Mouse (Mus musculus): ENCODE results near the gene Tbxas1. TPM values are rescaled to one million over a fixed set of nuclear protein-coding genes. Genes with fewer than 3 reads are reported as not detected.
A peak's percentile ranks its signal among the peaks of the same experiment; 100 is the strongest.

The Tbxas1 gene
- polyA plus RNA-seq, 1 experiment from 2014 or later = 1.8 TPM

DNA sequence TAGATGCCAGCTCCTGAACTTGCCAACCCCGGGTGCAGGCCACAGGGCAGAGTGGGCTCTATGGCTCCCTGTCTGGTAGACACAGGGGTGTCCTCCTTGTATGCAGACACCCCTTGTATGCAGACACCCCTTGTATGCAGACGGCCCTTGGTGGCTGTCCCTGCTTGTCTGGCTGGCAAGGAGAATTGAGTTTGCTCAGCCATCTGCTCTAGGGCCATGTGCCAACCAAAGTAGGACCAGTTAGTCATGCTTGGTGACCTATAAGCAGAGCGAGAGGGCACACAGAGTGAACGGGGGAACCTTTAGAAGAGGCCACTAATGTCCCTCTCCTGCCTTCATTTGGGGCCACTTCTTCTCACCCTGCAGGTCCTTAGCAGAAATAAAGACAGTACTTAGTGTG, 177.4 kb downstream of the Tbxas1 start:
- Histone ChIP-seq H3K27me3 (no peaks in the 10 kb centered on the region), H3K36me3 (replicated peaks) (no peaks in the 10 kb centered on the region), H3K9ac (no peak overlapping the region), H3K4me1 (peaks cover 15% of the 10 kb centered on the region), H3K9me3 (no peaks in the 10 kb centered on the region), H3K27ac (no peak overlapping the region), H3K4me3 (replicated peaks) (no peak overlapping the region), H3K4me2 (no peak overlapping the region)
- 80% methylated on average over 4 of the region's 4 CpGs for WGBS
- no peak for ATAC-seq (ENCODE audit: low FRiP score)

DNA sequence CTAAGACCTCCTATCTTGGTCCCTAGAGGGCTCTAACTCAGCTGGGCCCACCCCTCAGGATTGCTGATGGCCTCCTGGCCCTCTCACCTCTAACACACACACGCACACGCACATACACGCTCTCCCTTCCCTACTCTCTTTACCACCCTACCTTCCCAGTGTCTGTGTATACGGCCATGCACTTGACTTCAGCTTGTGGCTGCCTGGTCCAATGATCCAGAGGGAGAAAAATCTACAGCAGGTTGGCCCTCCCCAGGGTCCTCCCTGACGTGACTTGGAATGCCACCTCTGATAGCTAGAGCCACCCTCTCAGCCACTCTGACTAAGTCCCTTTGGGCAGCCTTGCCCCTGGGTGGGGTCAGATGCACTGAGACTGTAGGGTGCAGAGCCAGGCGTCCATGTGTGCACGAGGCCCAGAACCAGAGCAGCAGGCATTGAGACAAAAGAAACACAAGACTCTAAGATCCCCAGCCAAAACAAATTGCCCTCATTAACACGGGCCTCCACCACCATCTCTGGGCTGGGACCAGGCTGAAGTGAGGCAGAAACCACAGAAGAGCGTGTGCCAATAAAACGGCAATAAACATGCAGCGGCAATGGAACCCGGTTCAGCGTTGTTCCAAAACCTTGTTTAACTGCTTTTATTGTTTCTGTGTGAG, 179.1 kb downstream of the Tbxas1 start:
- no peak overlapping the region for H3K4me3 ChIP-seq (replicated peaks)
- WGBS = 80% methylated on average over 13 of the region's 13 CpGs
- no peaks in the 10 kb centered on the region for H3K36me3 ChIP-seq (replicated peaks)
- H3K27ac ChIP-seq = no peak overlapping the region
- ATAC-seq (ENCODE audit: low FRiP score) = no peak
- no peak overlapping the region for H3K9ac ChIP-seq
- H3K9me3 ChIP-seq = no peaks in the 10 kb centered on the region
- H3K27me3 ChIP-seq = no peaks in the 10 kb centered on the region
- peaks cover 15% of the 10 kb centered on the region for H3K4me1 ChIP-seq
- no peak overlapping the region for H3K4me2 ChIP-seq

DNA sequence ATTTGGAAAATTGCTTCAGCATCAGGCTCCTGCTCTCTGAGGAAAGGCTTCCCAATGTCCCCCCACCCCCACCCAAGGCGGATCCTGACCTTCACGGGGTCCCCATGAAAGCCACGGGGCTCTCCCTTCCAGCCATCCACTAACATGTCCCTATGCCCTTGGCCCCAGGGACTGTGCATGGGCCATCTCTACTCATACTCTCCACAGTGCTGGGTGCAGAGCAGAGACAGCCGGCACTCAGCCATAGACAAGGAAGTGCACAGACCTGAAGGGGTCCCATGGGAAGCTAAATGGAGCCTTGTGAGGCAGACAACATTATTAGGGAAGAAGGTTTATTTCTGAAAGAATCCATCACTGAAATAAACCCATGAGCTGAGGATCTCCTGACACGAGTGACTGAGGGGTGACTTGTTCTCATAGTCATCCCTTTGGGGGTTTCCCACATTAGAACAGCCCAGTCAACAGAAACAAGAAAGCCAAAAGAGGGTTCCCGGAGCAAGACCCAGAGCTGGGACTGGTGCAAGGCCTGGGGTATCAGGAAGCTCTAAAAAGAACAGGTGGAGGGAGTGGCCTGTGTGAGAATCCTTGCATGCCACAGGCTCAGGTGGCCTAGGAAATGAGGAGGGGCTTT, 179.8 kb downstream of the Tbxas1 start:
- Histone ChIP-seq H3K27ac (no peak overlapping the region), H3K36me3 (replicated peaks) (no peaks in the 10 kb centered on the region), H3K9me3 (no peaks in the 10 kb centered on the region), H3K9ac (no peak overlapping the region), H3K4me2 (no peak overlapping the region), H3K4me3 (replicated peaks) (no peak overlapping the region), H3K27me3 (no peaks in the 10 kb centered on the region), H3K4me1 (peaks cover 15% of the 10 kb centered on the region)
- no peak for ATAC-seq (ENCODE audit: low FRiP score)
- 82% methylated on average over 6 of the region's 6 CpGs for WGBS

GRCm38 (mm10) chr6:39055831-39056261, 180.6 kb downstream of the Tbxas1 start:
- Histone ChIP-seq H3K27me3 (no peaks in the 10 kb centered on the region), H3K36me3 (replicated peaks) (no peaks in the 10 kb centered on the region), H3K4me2 (no peak overlapping the region), H3K27ac (no peak overlapping the region), H3K4me3 (replicated peaks) (no peak overlapping the region), H3K9me3 (no peaks in the 10 kb centered on the region), H3K4me1 (peaks cover 18% of the 10 kb centered on the region), H3K9ac (no peak overlapping the region)
- WGBS = 47% methylated on average over 7 of the region's 7 CpGs
- no peak for ATAC-seq (ENCODE audit: low FRiP score)

- Histone ChIP-seq H3K36me3 (replicated peaks) (no peaks in the 10 kb centered on the region), H3K27ac (no peak overlapping the region), H3K4me3 (replicated peaks) (no peak overlapping the region), H3K9ac (no peak overlapping the region), H3K9me3 (no peaks in the 10 kb centered on the region), H3K27me3 (no peaks in the 10 kb centered on the region), H3K4me2 (no peak overlapping the region), H3K4me1 (peaks cover 24% of the 10 kb centered on the region)
- no peak for ATAC-seq (ENCODE audit: low FRiP score)
- WGBS = 96% methylated on average over 1 of the region's 1 CpGs
Measured at GRCm38 (mm10) chr6:39057161-39057560, 182.0 kb downstream of the Tbxas1 start.

GRCm38 (mm10) chr6:39058389-39058788, 183.2 kb downstream of the Tbxas1 start:
- WGBS = 64% methylated on average over 3 of the region's 3 CpGs
- peaks cover 24% of the 10 kb centered on the region for H3K4me1 ChIP-seq
- H3K4me3 ChIP-seq (replicated peaks) = no peak overlapping the region
- no peak overlapping the region for H3K27ac ChIP-seq
- H3K4me2 ChIP-seq = no peak overlapping the region
- no peaks in the 10 kb centered on the region for H3K27me3 ChIP-seq
- H3K9me3 ChIP-seq = no peaks in the 10 kb centered on the region
- H3K9ac ChIP-seq = no peak overlapping the region
- H3K36me3 ChIP-seq (replicated peaks) = no peaks in the 10 kb centered on the region
- ATAC-seq (ENCODE audit: low FRiP score) = no peak

- Histone ChIP-seq H3K9me3 (no peaks in the 10 kb centered on the region), H3K27me3 (no peaks in the 10 kb centered on the region), H3K4me1 (peaks cover 24% of the 10 kb centered on the region), H3K4me2 (no peak overlapping the region), H3K27ac (no peak overlapping the region), H3K4me3 (replicated peaks) (no peak overlapping the region), H3K36me3 (replicated peaks) (no peaks in the 10 kb centered on the region), H3K9ac (no peak overlapping the region)
- no peak for ATAC-seq (ENCODE audit: low FRiP score)
- WGBS = 79% methylated on average over 3 of the region's 3 CpGs
Measured at GRCm38 (mm10) chr6:39058936-39059335, 183.7 kb downstream of the Tbxas1 start.

DNA sequence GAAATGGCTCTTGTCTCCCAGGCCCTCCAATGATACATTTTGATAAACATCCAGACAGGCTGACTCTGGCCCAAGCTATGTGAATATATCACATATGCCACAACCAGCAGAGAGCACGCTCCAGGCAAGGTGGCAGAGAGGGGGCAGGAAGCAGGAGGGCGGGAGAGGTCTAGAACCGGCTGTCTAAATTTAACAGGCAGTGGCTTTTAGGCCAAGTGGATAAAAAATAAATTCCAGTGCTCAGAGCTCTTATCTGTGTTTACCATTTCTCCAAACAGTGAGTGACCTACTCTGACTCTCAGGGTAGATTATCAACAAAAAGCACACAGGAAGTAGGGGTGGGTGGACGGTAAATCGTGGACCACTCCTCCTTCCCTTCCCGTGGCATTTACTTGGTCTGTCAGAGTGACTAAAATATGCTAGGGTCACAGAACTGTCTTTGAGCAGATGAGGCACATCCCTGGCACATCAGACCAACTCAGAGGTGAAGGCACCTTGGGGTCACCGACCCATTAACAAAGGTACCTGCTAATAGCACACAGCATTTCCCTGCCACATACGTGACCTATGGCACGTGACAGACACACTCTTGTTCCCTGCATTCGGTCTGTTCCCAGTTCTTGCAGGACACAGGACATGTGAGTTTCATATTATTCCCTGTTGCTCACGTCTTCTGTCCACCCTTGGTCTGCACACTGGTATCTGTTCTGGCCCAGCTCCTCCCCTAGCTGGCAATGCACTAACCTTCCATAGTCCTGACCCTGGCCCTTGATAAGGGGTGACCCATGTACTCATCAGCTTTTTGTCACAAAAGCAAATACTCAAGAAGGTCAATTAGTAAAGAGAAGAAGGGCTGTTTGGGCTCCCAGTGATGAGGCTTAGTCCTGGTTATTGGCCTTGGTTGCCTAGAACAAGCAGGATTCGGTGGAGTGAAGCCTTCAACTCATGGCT, 184.6 kb downstream of the Tbxas1 start:
- no peak for ATAC-seq (ENCODE audit: low FRiP score)
- 88% methylated on average over 12 of the region's 12 CpGs for WGBS
- Histone ChIP-seq H3K27me3 (no peaks in the 10 kb centered on the region), H3K4me3 (replicated peaks) (no peak overlapping the region), H3K9ac (no peak overlapping the region), H3K4me2 (no peak overlapping the region), H3K36me3 (replicated peaks) (no peaks in the 10 kb centered on the region), H3K4me1 (peaks cover 18% of the 10 kb centered on the region), H3K9me3 (no peaks in the 10 kb centered on the region), H3K27ac (no peak overlapping the region)

DNA sequence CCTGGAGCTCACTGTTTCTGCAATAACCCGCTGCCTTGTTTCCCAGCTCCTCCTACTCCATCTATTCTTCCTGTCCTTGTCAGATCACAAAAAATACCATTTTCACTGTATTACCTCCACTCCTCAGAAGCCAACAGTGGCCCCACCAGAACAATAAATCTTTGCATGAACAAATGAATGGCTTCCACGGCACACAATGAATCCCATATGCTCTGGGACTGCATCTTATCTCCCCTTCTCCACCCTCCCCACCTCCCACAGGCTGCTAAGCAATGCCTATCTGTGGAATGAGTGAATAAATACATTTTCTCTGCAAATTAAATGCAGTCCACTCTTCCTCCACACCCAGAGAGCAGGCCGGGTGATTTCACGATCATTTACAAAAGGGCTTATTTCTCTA, 186.0 kb downstream of the Tbxas1 start:
- Histone ChIP-seq H3K36me3 (replicated peaks) (no peaks in the 10 kb centered on the region), H3K4me3 (replicated peaks) (no peak overlapping the region), H3K4me2 (no peak overlapping the region), H3K4me1 (peaks cover 9% of the 10 kb centered on the region), H3K27ac (no peak overlapping the region), H3K9me3 (no peaks in the 10 kb centered on the region), H3K27me3 (no peaks in the 10 kb centered on the region), H3K9ac (no peak overlapping the region)
- WGBS = 45% methylated on average over 4 of the region's 4 CpGs
- no peak for ATAC-seq (ENCODE audit: low FRiP score)

DNA sequence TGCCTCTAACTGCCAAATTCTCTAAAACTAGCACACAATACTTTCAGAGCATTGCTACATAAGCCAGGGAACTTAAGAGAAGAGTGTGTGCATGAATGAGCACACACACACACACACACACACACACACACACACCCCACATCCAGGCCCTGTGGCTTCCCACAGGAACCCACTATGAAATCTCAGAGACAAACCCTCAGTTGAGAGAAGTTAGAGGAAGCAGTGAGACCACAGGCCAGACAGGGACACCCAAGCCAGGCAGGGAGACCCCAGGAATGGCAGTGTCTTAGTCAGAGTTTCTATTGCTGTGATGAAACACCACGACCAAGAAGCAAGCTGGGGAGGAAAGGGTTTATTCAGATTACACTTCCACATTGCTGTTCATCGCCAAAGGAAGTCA, 188.3 kb downstream of the Tbxas1 start:
- no peaks in the 10 kb centered on the region for H3K9me3 ChIP-seq
- no peak overlapping the region for H3K27ac ChIP-seq
- no peak overlapping the region for H3K4me3 ChIP-seq (replicated peaks)
- H3K4me2 ChIP-seq = no peak overlapping the region
- H3K4me1 ChIP-seq = peaks cover 9% of the 10 kb centered on the region
- H3K36me3 ChIP-seq (replicated peaks) = no peaks in the 10 kb centered on the region
- H3K27me3 ChIP-seq = no peaks in the 10 kb centered on the region
- H3K9ac ChIP-seq = no peak overlapping the region
- 71% methylated on average over 2 of the region's 2 CpGs for WGBS
- ATAC-seq (ENCODE audit: low FRiP score) = no peak

DNA sequence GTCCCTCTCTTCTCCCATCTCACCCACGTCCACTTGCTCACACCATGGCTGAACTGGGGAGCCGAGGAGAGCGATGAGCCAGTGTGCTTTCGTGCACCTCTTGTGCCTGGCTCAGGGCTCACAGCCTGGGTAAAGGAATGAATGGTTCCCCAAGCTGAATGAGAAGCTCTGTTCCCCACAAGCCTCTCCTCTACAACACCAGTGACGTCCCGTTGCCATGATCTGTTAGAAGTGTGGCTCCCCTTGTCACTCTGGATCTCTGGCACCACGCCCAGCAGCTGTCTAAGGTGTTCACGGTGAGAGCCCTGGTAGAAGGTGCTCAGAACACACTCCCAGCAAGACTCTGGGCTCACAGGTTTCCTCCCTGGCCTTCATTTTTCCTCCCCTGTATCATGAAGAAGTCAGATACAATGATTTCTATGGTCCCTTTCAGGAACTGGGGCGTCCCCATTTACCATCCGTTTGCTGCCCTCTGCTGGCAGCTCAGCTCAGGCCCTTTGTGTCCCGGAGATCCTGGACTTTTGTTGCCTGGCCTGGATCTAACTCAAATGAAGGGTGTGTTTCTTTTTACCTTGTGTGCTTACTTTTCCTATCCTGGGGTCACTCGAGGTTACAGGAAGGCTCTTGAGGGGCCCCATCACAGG, 191.9 kb downstream of the Tbxas1 start:
- Histone ChIP-seq H3K4me3 (replicated peaks) (no peak overlapping the region), H3K36me3 (replicated peaks) (no peaks in the 10 kb centered on the region), H3K27me3 (no peaks in the 10 kb centered on the region), H3K9ac (peak overlapping the region; percentile 29; the same call in 1 of the 2 replicates), H3K9me3 (no peaks in the 10 kb centered on the region), H3K4me2 (no peak overlapping the region), H3K27ac (no peak overlapping the region), H3K4me1 (no peaks in the 10 kb centered on the region)
- ATAC-seq (ENCODE audit: low FRiP score) = peak; percentile 70; the same call in 1 of the 2 replicates
- WGBS = 49% methylated on average over 12 of the region's 12 CpGs

DNA sequence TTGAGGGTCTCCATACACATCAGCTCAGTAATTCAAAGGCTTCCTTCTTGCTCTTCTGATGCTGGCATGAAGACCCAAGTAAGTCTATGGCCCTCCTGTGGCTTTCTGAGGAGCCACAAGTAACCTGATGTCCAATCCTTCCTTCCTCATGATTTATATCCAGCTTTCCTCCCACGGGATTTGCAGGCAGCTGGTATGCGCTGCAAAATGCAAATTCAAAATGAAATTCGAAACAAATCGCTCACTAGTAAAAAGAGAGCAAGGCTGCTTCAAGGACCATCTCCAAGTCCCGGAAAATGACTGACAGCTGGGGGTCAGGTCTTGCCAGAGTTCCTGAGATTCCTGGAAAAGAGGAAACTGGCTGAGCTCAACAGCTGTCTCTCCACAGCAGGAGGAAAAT, 197.5 kb downstream of the Tbxas1 start:
- Histone ChIP-seq H3K36me3 (replicated peaks) (no peaks in the 10 kb centered on the region), H3K4me1 (peaks cover 12% of the 10 kb centered on the region; the same call in 1 of the 2 replicates), H3K9me3 (no peaks in the 10 kb centered on the region)

More for the DNA sequence above, 197.5 kb downstream of the Tbxas1 start:
- Histone ChIP-seq H3K27me3 (no peaks in the 10 kb centered on the region), H3K4me2 (no peak overlapping the region), H3K27ac (no peak overlapping the region), H3K4me3 (replicated peaks) (no peak overlapping the region), H3K9ac (no peak overlapping the region)
- WGBS = 75% methylated on average over 5 of the region's 5 CpGs
- no peak for ATAC-seq (ENCODE audit: low FRiP score)
